Mouse (Mus musculus): ENCODE measurements around the gene Ak4. TPM values are rescaled to one million over a fixed set of nuclear protein-coding genes. Genes with fewer than 3 reads are reported as not detected.
A peak's percentile ranks its signal among the peaks of the same experiment; 100 is the strongest.
"Not testable (repeated sequence)": the region's sequence is repeated elsewhere in the genome, so short reads cannot be mapped to it uniquely, and the experiment has no call there.

The Ak4 gene
- total and polyA plus RNA-seq, 2 experiments: 14.7 to 58.7 TPM

DNA sequence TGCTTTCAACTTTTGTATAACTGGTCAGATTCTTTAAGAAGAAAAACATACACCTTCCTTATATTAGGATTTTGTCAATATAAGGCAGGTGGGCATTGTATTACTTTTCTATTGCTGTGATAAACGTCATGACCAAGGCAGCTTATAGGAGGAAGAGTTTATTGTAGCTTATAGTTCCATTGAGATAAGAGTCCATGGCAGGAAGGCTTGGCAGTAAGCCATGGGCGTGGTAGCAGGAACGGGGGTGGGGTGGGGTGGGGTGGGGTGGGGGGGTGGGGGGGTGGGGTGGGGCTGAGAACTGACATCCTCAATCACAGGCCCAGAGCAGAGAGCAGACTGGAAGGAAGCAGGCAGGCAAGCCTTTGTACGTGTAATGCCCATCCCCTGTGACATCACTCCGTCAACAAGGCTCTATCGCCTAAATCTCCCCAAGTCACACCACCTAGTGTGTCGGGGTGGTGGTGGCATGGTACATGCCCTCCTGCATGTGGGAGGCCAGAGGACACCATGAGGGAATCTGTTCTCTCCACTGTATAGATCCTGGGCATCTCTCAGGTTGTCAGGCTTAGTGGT is 24.4 kb downstream of the Ak4 start:
- peaks cover 5% of the 10 kb centered on the region; the same call in 1 of the 2 replicates for H3K4me1 ChIP-seq (ENCODE audit: control insufficient read depth, insufficient read depth, low read length)
- 58% methylated on average over 7 of the region's 7 CpGs for WGBS
- H3K27ac ChIP-seq (replicated peaks; ENCODE audit: insufficient read depth, low read depth, low read length): no peak overlapping the region
- H3K4me3 ChIP-seq (ENCODE audit: insufficient read depth, low read depth, low read length): no peak overlapping the region
- H3K36me3 ChIP-seq (ENCODE audit: control insufficient read depth, insufficient read depth, low read length): peaks cover 3% of the 10 kb centered on the region; the same call in 1 of the 2 replicates
- H3K9ac ChIP-seq (ENCODE audit: low read depth, low read length): no peak overlapping the region
- no peak for DNase-seq (ENCODE audit: extremely low read depth, low read depth, low spot score)
- TF ChIP-seq POLR2A (IDR thresholded peaks at IDR 0.05; ENCODE audit: extremely low read depth, insufficient read depth, low read length): no peak
- no peak for TF ChIP-seq CTCF (IDR thresholded peaks at IDR 0.05; ENCODE audit: low read depth, low read length)
- no peaks in the 10 kb centered on the region for H3K27me3 ChIP-seq (ENCODE audit: control insufficient read depth, insufficient read depth, low read length)
- peaks cover 26% of the 10 kb centered on the region; the same call in 1 of the 2 replicates for H3K79me2 ChIP-seq (ENCODE audit: control insufficient read depth, insufficient read depth, low read length)

GRCm38 (mm10) chr4:101445660-101446059 is 26.6 kb downstream of the Ak4 start:
- no peak overlapping the region for H3K27ac ChIP-seq (replicated peaks; ENCODE audit: insufficient read depth, low read depth, low read length)
- H3K79me2 ChIP-seq (ENCODE audit: control insufficient read depth, insufficient read depth, low read length): peaks cover 23% of the 10 kb centered on the region
- H3K36me3 ChIP-seq (ENCODE audit: control insufficient read depth, insufficient read depth, low read length): peaks cover 3% of the 10 kb centered on the region; the same call in 1 of the 2 replicates
- H3K9ac ChIP-seq (ENCODE audit: low read depth, low read length): no peak overlapping the region
- TF ChIP-seq CTCF (IDR thresholded peaks at IDR 0.05; ENCODE audit: low read depth, low read length) (no peak), POLR2A (IDR thresholded peaks at IDR 0.05; ENCODE audit: extremely low read depth, insufficient read depth, low read length) (no peak)
- 91% methylated on average over 4 of the region's 4 CpGs for WGBS
- no peak overlapping the region for H3K4me3 ChIP-seq (ENCODE audit: insufficient read depth, low read depth, low read length)
- peaks cover 5% of the 10 kb centered on the region; the same call in 1 of the 2 replicates for H3K4me1 ChIP-seq (ENCODE audit: control insufficient read depth, insufficient read depth, low read length)
- no peaks in the 10 kb centered on the region for H3K27me3 ChIP-seq (ENCODE audit: control insufficient read depth, insufficient read depth, low read length)
- DNase-seq (ENCODE audit: extremely low read depth, low read depth, low spot score): no peak

- not testable (repeated sequence) for H3K9ac ChIP-seq (ENCODE audit: low read depth, low read length); DNase-seq (ENCODE audit: extremely low read depth, low read depth, low spot score); H3K4me1 ChIP-seq (ENCODE audit: control insufficient read depth, insufficient read depth, low read length); H3K27ac ChIP-seq (replicated peaks; ENCODE audit: insufficient read depth, low read depth, low read length); H3K36me3 ChIP-seq (ENCODE audit: control insufficient read depth, insufficient read depth, low read length); H3K4me3 ChIP-seq (ENCODE audit: insufficient read depth, low read depth, low read length); H3K27me3 ChIP-seq (ENCODE audit: control insufficient read depth, insufficient read depth, low read length)
- 98% methylated on average over 9 of the region's 9 CpGs for WGBS
- peaks cover 23% of the 10 kb centered on the region for H3K79me2 ChIP-seq (ENCODE audit: control insufficient read depth, insufficient read depth, low read length)
Observed at GRCm38 (mm10) chr4:101446606-101447005, 27.5 kb downstream of the Ak4 start.

- Histone ChIP-seq H3K4me1 (ENCODE audit: control insufficient read depth, insufficient read depth, low read length) (peaks cover 5% of the 10 kb centered on the region; the same call in 1 of the 2 replicates), H3K9ac (ENCODE audit: low read depth, low read length) (no peak overlapping the region), H3K79me2 (ENCODE audit: control insufficient read depth, insufficient read depth, low read length) (peaks cover 25% of the 10 kb centered on the region), H3K4me3 (ENCODE audit: insufficient read depth, low read depth, low read length) (no peak overlapping the region), H3K27ac (replicated peaks; ENCODE audit: insufficient read depth, low read depth, low read length) (peak overlapping the region; percentile 64), H3K27me3 (ENCODE audit: control insufficient read depth, insufficient read depth, low read length) (no peaks in the 10 kb centered on the region), H3K36me3 (ENCODE audit: control insufficient read depth, insufficient read depth, low read length) (peaks cover 3% of the 10 kb centered on the region; the same call in 1 of the 2 replicates)
- no peak for TF ChIP-seq POLR2A (IDR thresholded peaks at IDR 0.05; ENCODE audit: extremely low read depth, insufficient read depth, low read length)
- TF ChIP-seq CTCF (IDR thresholded peaks at IDR 0.05; ENCODE audit: low read depth, low read length): no peak
- WGBS: 49% methylated on average over 8 of the region's 8 CpGs
- DNase-seq (ENCODE audit: extremely low read depth, low read depth, low spot score): peak; percentile 69
Observed at GRCm38 (mm10) chr4:101448701-101449100, 29.6 kb downstream of the Ak4 start.

DNA sequence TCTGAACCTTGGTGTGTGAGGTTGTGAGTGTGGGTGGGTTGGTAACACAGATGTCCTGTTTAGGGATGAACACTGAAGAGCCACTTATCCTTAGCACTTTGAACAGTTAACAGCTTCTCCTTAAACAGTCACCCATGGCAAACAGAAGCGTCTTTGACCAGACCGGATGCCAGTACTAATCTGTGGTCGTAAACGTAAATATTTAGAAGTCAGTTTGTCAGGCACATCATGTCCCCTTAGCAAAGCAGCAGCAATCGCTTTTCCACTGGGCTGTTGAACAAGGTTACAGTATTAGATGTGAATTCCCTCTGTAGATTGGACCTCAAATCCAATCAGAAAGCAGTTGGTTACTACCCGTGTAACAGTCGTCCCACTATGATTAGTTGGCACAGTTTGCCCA is 30.3 kb downstream of the Ak4 start:
- Histone ChIP-seq H3K27ac (replicated peaks; ENCODE audit: insufficient read depth, low read depth, low read length) (no peak overlapping the region), H3K79me2 (ENCODE audit: control insufficient read depth, insufficient read depth, low read length) (peaks cover 25% of the 10 kb centered on the region), H3K4me1 (ENCODE audit: control insufficient read depth, insufficient read depth, low read length) (peaks cover 5% of the 10 kb centered on the region; the same call in 1 of the 2 replicates), H3K4me3 (ENCODE audit: insufficient read depth, low read depth, low read length) (no peak overlapping the region), H3K27me3 (ENCODE audit: control insufficient read depth, insufficient read depth, low read length) (no peaks in the 10 kb centered on the region), H3K9ac (ENCODE audit: low read depth, low read length) (no peak overlapping the region), H3K36me3 (ENCODE audit: control insufficient read depth, insufficient read depth, low read length) (peaks cover 3% of the 10 kb centered on the region; the same call in 1 of the 2 replicates)
- 80% methylated on average over 7 of the region's 7 CpGs for WGBS
- TF ChIP-seq CTCF (IDR thresholded peaks at IDR 0.05; ENCODE audit: low read depth, low read length): no peak
- no peak for TF ChIP-seq POLR2A (IDR thresholded peaks at IDR 0.05; ENCODE audit: extremely low read depth, insufficient read depth, low read length)
- no peak for DNase-seq (ENCODE audit: extremely low read depth, low read depth, low spot score)

DNA sequence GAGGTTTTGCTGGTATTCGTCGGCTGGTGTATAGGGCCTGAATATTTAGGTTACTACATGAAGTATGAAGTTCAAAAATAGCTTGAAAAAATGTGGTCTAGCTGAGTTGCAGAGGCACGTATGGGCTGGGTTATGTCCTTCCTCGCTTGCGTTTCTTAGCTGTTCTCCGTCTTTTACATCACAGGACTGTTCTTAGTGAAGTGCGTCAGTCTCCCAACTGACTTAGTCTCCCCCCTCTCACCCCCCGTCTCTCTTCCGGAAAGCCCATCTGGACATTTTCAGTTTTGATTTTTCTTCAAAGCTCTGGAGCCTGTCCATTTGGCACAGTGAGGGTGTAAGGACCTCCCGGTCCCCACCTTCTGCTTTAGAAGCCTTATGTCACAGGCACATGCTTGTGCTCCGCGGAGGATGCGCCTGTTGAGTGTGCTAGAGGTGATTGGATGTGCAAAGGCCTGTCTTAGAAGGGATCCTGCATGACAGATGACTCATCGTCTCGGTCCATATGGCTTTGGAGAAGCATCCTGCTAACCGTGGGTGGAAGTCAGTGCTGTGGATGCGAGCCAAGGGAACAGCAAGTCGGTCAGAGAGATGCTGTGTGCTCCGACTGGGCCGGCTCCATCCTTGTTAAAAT is 31.2 kb downstream of the Ak4 start:
- H3K79me2 ChIP-seq (ENCODE audit: control insufficient read depth, insufficient read depth, low read length): peaks cover 21% of the 10 kb centered on the region
- 86% methylated on average over 20 of the region's 20 CpGs for WGBS
- TF ChIP-seq CTCF (IDR thresholded peaks at IDR 0.05; ENCODE audit: low read depth, low read length): no peak
- no peak for TF ChIP-seq POLR2A (IDR thresholded peaks at IDR 0.05; ENCODE audit: extremely low read depth, insufficient read depth, low read length)
- peaks cover 5% of the 10 kb centered on the region; the same call in 1 of the 2 replicates for H3K4me1 ChIP-seq (ENCODE audit: control insufficient read depth, insufficient read depth, low read length)
- DNase-seq (ENCODE audit: extremely low read depth, low read depth, low spot score): no peak
- H3K27ac ChIP-seq (replicated peaks; ENCODE audit: insufficient read depth, low read depth, low read length): no peak overlapping the region
- no peak overlapping the region for H3K4me3 ChIP-seq (ENCODE audit: insufficient read depth, low read depth, low read length)
- H3K36me3 ChIP-seq (ENCODE audit: control insufficient read depth, insufficient read depth, low read length): peaks cover 3% of the 10 kb centered on the region; the same call in 1 of the 2 replicates
- H3K9ac ChIP-seq (ENCODE audit: low read depth, low read length): no peak overlapping the region
- no peaks in the 10 kb centered on the region for H3K27me3 ChIP-seq (ENCODE audit: control insufficient read depth, insufficient read depth, low read length)
